Mouse (Mus musculus) induced T-regulatory cell, adult 2 months (primary cell): ENCODE data around the gene Cdk4.
A peak's percentile ranks its signal among the peaks of the same experiment; 100 is the strongest.

Source experiments
- DNase-seq: peaks from one replicate; pipeline ENCODE4 v3.0.0-alpha.2; 2012; ENCODE audit warnings: low read depth

The Cdk4 gene

DNA sequence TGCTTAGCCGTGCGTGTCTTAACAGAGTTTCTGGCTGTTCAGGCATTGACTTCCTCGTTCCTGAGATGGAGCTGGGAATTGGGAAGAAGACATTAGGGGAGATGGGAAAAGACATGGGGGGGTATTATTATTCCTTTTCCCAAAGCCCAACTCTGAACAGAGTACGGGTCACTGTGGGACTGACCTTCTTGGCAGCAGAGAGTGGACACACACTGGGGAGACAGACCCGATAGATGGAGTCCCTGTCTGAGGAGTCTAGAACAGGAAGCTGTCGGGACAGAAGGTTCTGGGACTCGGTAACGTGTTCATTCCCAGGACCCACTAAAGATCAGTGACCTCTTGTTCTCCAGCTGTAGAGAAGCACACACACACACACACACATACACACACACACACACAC lies 12.3 kb downstream of the Cdk4 start:
- DNase-seq: no peak

DNA sequence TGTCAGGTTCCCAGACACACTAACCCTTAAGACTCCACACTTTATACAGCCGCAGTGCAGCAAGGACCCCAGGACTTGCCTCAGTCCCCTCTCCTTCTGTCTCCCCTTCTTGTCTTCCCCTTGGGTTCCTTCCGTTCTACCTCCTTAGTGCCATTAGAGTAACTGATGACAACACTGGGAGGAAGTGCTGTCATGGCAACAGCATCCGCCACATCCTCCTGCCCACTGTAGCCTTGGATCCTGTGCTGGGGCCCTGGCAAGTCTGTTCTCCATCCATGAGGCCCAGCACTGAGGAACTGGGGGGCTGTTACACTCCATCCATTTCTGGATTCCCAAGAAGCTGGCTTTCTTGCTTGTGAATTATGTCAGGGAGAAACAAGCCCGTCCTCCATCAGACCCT lies 12.7 kb downstream of the Cdk4 start:
- peak; percentile 90 for DNase-seq

- DNase-seq: no peak
Measured at GRCm38 (mm10) chr10:127077515-127077914, 14.2 kb downstream of the Cdk4 start.

DNA sequence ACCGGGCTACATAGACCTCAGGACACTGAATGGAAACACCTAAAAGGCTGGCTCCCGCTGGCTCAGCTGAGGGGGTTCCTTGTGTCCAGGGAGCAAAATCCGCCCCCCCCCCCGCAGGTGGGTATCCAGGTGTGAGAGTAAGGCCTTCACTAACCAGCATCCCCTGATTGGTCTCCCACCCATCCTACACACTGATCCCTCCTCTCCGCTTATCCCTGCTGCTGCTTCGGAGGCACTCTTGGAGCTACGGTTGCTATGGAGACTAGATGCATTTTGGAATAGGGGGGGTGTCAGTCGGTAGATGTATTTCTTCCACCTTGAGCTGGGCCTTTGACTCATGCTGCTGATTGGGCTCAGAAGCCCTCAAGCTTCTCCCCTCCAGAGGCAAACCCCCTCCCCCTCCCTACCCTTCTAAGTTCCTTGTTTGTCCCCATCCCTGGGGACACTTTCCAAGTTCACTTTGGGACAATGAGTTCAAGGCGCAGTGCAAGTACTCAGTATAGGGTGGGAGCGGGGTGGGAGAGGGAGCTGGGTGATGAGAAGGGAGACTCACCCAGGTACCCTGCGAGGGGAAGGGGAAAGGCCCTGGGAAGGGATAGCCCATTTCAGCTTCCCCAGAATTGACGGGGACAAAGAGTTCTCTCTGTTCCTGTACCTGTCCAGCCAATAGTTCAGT lies 14.8 kb downstream of the Cdk4 start:
- DNase-seq: no peak

DNA sequence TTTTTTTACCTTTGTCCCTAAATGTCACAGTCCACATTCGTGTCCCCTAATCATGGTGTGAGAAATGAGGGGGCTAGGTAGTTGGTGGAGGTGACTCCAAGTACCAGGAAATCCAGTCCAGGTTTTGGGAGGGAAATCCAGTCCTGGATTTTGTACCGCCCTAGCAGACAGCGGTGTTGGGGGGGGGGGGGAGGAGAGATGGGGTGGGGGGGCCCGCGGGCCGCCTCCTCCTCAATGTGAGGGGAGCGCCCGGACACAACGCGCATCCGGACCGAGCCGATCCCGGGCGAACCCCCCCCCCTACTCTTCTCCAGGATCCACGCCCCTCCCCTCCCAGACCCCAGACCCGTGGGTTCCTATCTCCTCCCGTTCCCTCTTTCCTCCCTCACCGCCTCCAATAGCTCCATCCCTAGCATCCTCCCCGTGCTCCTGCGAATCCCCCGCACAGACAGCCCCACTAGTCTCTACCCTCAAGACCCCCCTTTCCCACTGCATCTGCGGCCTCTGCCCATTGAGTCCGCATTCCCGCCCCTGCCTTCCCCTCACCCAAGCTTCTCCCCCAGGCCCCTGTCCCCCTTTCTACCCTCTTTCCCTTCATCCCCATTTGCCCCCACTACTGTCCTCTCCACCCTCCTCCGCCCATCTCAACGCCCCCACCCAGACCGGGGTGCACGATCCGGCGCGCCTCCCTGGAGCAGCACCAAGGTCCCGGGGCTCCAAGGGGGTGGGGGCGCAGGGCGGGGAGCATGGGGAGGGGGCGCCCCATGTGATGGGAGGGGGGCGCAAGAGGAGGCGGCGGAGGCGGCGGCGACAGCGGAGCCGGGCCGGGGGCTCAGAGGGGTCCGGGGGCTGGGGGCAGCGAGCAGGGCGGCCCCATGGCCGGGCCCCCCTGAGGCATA lies 15.6 kb downstream of the Cdk4 start:
- no peak for DNase-seq

- DNase-seq: no peak
Measured at GRCm38 (mm10) chr10:127079665-127080391, 16.5 kb downstream of the Cdk4 start.

- no peak for DNase-seq
Measured at GRCm38 (mm10) chr10:127080901-127081780, 17.8 kb downstream of the Cdk4 start.

DNA sequence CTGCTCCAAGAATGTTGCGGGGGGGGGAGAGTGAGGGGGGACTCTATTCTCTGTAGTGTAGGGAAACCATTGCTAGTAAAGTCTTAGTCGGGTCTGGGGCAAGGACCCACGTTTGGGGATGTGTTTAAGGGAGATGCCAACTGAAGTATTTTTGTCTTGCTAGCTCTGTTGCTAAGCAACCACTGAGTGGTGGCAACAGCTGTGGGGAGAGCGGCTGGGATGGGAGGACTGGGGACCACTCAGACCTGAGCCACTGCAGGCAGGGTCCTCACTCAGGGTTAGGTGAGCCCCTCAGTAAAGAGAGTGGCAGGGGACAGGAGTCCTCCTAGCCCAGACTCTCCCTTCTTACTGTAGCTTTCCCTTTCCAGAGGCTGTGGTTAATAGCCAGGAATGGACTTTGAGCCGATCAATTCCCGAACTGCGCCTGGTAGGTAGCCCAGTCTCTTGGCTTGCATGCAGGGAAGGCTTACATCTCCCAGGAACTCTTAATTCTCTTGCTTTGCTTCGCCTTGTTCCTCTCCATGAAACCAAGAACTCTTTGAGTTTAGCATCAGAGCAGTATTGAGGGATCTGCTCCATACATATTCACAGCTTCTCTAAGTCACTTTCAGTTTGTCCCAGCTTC lies 18.8 kb downstream of the Cdk4 start:
- DNase-seq: no peak

GRCm38 (mm10) chr10:127083292-127083914 lies 20.1 kb downstream of the Cdk4 start:
- DNase-seq: no peak

DNA sequence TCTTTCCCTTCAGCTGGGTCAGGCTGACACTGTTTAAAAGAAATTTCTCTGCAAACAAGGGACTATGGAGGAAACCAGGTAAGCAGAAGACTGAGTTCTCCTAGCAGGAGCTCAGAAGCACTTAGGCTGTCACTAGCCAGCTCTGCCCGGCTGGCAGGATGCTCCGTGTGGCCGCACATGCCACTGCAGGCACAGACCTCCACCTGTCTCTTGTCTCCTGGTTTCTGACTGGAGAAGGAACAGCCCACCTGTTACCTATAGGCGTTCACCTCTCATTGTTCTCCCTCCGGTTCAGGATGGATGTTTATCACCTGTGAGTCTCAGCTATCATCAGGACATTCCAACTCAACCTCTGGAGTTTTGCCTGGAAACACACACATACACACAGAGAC lies 20.6 kb downstream of the Cdk4 start:
- no peak for DNase-seq

- no peak for DNase-seq
Measured at GRCm38 (mm10) chr10:127085052-127085451, 21.7 kb downstream of the Cdk4 start.

DNA sequence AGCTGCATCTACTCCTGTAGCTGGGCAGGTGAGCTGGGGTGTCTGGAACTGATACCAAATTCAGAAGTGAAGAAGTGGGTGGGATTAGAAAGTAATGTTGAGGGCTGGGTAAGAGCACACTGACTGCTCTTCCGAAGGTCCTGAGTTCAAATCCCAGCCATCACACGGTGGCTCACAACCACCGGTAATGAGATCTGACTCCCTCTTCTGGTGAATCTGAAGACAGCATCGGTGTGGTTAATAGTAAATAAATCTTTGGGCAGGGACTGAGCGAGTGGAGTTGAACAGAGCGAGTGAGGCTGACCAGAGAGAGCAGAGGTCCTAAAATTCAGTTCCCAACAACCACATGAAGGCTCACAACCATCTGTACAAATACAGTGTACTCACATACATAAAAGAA lies 22.3 kb downstream of the Cdk4 start:
- DNase-seq: no peak

DNA sequence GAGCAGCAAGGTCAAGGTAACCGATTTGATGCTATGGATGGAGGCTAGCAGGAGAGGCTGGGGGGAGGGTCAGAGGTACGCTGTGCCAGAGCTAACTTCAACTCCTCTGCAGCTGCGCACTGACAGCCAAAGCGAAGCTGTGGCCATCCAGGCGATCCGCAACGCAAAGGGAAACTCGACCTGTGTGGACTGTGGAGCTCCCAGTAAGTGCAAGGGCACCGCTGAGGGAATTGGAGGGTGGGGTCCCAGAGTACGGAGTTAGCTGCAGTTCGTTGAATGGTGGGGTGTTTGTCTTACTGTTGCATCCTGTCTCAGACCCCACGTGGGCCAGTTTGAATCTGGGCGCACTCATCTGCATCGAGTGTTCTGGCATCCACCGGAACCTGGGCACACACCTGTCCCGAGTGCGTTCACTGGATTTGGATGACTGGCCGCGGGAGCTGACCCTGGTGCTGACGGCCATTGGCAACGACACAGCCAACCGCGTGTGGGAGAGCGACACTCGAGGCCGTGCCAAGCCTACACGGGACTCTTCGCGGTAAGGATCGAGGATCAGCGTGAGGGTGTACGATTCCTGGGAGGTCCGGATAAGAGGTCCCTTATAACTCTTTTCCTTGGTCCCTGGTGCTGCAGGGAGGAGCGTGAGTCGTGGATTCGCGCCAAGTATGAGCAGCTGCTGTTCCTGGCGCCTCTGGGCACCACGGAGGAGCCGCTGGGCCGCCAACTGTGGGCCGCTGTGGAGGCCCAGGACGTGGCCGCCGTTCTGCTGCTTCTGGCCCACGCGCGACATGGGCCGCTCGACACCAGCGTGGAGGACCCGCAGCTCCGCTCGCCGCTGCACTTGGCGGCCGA lies 27.5 kb downstream of the Cdk4 start:
- no peak for DNase-seq

- no peak for DNase-seq
Measured at GRCm38 (mm10) chr10:127091507-127092396, 28.4 kb downstream of the Cdk4 start.

DNA sequence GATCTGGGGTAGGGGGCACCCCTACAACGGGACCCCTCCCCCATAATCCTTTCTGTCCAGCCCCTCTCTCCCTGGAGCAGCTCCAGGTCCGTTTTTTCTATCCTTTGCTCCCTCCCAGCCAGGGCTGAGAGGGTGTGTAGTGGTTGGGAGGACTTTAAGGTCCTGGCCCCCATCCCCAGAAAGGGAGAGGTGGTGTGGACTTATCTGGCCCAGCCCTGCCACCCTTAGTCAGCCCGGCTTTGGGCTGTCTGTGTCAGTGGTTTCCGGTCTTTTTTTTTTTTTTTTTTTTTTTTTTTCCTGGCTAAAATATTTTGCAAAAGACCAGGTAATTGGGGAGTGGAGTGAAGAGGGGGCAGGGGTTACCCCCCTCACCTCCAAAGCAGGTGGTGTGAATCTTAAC lies 29.4 kb downstream of the Cdk4 start:
- no peak for DNase-seq

- DNase-seq: no peak
Measured at GRCm38 (mm10) chr10:127094382-127094802, 31.1 kb downstream of the Cdk4 start.

- no peak for DNase-seq
Measured at GRCm38 (mm10) chr10:127098514-127098913, 35.2 kb downstream of the Cdk4 start.

GRCm38 (mm10) chr10:127099191-127099590 lies 35.9 kb downstream of the Cdk4 start:
- DNase-seq: no peak

- DNase-seq: no peak
Measured at GRCm38 (mm10) chr10:127099868-127100267, 36.5 kb downstream of the Cdk4 start.
